Mouse (Mus musculus) right cerebral cortex, adult 2 months (tissue): ENCODE data around the gene Rasgrp4.
"Not testable (repeated sequence)": the region's sequence is repeated elsewhere in the genome, so short reads cannot be mapped to it uniquely, and the experiment has no call there.

Experiments used
- DNase-seq, 2 experiments: peaks; one replicate each; pipeline ENCODE4 v3.0.0; 2021 to 2022; ENCODE audit warnings: low spot score in 2 of 2

Gene Rasgrp4

DNA sequence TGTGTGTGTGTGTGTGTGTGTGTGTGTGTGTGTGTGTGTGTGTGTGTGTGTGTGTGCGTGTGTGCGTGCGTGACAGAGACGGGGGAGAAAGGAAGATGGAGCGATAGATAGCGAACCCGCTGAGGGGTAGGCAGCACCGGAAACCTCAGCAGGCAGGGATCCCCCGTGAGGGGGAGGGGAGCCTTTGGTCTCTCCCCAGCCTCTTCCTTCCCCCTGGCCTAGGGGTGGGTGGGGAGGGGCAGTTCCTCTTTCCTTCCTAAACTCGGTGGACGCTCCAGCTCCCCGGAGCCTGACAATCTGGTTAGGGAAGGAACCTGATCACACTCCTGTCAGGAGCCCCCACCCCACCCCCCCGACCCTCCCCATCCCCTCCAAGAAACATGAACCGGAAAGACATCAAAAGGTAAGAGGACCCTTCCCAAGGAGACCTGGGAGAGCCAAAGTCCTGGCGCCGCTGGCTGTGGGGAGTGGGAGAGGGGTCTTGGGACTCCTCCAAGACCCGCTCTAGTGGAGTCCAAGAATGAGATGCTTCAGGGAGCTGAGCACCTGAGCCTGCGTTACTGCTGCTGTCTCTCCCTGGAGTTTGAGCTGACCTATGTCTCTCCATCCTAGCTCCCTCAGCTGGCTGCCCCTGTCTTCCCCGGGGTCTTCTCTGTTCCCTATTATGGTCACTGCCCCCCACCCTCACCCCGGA, at the start of gene Rasgrp4:
Rasgrp4 (plus strand) TSS at position 159 of the 694 bp plus-strand sequence.
- no peak for DNase-seq

DNA sequence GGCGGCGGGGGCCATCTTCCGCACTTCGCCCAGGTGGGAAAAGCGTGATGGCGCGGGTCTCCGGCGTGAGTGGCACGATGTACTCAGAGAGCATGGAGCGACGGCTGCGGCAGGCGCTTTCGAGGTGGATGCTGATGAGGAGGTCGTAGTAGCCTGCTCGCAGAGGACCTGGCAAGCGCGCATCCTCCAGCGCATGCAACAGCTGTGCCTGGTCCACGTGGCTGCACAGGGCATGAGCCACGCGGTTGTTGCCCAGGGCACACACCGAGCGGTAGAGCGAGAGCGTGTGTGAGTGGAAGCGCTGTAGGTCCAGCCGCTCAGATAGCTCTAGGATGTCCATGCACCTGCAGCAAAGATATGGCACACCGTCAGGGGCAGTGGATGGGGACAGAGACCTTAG, 48.7 kb upstream of the Rasgrp4 start:
- no peak for DNase-seq

DNA sequence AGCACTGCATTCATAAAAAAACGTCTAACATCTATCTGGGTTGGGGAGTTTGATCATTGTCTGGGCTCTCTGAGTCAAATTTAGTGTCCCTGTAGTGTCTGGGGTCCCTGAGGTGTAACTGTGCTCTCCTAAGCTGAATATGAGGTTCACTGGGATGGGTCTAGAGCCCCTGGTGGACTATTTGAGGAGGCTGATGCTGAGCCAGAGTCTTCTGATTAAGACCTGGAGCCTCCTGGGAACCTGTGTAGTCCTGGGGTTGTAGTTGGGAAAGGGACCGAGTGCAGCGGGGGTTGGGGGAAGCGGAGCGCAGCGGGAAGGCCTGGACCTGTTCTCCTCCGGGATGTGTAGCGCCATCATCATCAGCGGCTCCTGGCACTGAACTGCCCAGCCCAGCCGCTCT, 47.7 kb upstream of the Rasgrp4 start:
- no peak for DNase-seq

DNA sequence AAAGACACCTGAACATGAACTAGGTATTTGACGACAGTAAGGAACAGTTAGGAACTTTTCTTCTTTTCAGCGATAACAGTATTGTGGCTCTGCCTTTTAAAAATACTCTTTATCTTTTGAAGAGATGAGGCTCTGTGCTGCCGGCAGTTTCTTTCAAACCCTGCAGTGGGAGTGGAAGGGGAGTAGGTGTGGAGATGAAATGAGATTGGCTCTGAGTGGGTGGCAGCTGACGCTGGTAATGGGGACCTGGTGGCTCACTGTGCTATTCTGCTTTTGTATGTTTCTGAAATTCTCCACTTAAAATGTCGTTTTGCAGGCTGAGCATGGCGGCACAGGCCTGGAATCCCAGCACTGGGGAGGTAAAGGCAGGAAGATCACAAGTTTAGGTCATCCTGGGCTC, 45.8 kb upstream of the Rasgrp4 start:
- peak; percentile 73 for DNase-seq

DNA sequence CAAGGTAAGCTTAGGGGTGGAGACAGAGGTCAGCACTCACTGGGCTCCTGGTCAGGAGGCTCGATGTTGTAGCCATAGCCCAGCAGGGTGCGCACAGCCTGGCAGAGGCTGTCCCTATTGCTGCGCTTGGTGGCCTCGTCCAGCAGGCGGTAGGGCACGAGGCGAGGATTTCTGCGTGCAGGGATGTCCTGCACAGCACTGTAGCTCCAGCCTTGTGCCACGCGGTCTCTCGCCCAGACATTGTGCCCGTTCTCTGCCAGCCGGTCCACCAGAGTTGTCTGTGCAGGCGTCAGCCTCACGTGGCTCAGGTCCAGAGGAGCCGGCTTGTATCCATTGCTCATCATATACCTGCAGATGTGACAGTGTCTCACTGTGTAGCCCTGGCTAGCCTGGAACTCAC, 37.5 kb upstream of the Rasgrp4 start:
- DNase-seq = no peak

DNA sequence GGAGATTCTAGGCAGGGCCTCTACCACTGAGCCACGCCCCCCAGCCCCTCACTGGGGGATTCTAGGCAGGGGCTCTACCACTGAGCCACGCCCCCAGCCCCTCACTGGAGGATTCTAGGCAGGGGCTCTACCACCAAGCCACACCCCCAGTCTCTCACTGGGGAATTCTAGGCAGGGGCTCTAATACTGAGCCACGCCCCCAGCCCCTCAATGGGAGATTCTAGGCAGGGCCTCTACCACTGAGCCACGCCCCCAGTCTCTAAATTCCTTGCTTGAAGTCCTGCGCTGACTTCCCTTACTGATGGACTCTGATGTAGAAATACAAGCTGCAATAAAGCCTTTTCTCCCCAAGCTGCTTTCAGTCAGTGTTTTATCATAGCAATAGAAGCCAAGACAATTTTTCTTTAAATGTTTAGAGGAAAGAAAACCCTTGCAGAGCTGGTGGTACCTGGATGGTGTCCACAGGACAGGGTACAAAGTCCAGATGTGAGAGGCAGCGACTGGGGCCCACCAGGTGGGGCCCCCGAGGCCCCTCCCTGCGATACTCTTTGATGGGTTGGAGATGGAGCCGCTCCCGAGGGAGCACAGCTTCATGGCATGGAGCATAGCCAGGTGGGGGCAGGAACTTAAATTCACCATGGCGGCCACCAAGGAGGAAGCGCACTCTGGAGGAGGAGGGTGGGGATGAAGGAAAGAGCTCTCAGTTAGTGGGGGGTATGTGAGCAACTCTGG, 33.2 kb upstream of the Rasgrp4 start:
- DNase-seq = no peak

DNA sequence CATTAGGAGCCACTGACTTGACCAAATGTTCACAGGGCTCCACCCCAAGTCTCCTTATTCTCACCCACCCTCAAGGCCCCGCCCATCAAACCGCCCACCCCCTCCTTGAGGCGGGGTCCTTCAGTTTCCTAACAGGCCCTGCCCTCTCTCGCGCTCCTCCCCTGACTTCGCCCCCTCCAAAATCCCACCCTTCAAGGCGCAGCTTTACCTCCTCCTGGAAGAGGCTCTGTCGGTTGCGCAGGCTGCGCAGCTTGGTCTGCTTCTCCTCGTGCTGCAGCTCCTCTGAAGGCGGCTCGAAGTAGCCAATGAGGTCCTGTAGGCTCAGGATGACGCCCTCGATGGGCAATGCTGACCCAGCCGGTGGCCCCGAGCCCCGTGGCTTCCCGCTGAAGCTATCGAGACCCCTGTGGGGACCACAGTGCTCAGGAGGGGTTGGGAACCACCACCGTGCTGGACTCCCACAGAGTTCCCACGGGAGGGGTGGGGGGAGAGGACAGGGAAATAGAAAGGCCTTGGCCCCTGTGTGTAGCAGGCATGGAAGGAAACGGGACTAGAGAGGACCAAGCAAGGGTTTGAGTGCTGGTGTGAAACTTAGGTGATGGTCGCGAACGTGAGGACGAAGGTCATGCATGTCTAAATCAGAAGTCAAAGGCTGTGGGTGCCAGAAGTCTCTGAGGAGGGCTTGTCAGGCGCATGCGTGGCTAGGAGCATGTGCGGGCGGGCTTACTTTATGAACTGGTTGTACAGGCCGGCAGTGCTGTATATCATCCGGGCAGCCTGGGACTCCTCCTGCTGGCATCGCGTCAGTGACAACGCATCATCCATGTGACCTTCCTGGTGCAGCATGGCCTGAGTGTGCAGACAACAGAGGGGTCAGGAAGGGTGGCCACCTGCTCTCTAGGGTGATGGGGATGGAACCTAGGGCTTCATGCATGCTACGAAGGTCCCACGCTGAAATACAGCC, 25.4 kb upstream of the Rasgrp4 start:
- DNase-seq = peak; percentile 23 to 26

DNA sequence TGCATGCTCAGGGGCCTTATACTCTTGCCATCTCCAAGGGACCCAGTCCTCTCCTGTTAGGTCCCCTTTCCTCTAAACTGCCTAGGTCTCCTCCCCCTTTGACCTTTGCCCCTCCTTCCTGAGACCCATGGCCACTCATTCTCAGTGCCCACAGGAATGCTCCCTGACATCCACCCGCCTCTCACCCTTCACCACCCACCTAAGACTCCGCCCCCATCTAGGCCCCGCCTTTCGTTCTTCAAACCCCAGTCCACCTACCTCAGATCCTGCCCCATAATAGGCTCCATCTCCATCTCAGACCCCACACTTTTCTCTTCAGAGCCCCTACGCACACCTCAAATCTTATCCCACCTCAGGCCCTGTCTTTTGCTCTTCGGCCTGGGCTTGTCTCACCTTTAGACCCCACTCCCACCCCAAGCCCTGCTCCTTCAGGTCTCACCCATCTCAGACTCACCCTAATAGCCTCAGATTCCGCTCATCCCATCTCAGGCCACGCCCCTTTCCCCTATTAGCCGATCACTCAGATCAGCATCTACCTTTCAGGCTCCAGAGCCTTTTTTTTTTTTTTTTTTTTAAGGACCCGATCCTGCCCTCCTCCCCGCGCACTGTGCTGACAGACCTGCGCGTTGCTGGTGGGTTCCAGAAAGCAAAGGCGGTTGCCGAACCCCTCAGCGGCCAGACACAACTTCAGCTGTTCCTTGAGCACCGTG, 16.4 kb upstream of the Rasgrp4 start:
- no peak for DNase-seq

DNA sequence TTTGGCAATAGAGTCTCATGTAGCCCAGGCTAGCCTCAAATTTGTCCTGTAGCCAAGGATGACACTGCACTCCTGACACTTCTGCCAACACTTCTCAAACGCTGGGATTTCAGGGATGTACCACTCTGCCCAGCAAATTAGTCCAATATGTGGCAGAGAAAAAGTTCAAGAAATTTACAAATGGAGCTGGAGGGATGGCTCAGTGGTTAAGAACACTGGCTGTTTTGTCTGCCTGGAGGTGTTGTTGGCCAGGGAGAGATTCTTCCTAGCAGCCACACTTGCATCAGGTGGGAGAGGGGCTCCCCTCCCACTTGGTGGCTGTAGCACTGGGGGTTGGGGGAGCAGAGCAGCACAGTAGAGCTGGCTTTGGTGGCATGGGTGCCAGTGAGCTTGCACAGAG, 15.1 kb upstream of the Rasgrp4 start:
- DNase-seq = no peak

DNA sequence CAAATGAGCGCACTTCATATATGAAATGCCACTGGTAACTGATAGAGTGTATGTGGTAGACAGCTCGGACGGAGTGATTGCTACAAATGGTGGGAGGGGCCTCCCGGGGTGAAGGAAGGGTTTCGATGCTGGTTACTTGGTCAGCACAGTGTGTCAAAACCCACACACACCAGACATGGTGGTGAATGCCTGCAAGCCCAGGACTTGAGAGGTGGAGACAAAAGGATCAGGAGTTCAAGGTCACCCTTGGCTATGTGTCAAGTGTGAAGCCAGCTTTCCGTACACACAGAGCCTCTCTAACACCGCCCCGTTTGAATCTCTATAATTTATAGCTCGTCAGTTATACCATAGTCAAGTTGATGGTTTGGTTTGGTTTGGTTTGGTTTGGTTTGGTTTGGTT, 11.8 kb upstream of the Rasgrp4 start:
- no peak for DNase-seq

DNA sequence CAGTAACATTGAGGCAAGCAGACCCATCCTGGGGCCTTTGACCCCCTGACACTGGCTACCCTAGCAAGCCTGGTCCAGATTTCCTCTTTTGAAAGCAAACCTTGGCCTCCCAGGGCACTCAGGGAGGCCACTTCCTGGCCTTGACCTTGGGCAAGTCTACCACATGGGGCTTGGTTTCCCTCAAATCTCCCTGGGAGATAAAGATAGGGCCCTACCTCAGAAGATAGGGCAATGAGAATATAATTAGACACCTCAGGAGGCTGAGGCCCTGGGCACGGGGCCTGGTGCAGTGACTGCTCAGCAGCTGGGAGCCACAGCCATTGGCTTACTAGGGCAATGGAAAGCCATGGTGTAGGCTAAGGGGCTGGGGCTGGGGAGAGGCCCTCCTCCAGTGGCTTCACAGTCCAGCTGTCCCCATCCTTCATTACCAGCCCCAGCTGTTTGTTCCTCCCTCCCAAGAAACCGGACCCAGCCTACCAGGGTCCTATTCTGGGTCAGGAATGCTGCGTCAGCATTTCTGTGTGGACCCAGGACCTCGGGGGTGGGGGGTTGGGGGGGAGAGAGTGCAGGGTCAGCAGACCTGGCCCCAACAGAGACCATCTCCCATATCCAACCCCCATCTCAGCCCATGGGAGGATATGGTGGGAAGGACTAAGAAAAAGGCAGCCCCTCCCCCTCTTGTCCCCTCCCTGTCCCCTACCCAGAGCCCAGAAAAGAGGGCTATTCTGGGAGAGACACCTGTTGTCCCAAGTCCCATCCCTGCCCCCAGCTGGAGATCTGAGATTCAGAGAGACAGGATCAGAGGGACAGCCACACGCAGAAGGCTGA, 10.9 kb upstream of the Rasgrp4 start:
- DNase-seq = no peak

DNA sequence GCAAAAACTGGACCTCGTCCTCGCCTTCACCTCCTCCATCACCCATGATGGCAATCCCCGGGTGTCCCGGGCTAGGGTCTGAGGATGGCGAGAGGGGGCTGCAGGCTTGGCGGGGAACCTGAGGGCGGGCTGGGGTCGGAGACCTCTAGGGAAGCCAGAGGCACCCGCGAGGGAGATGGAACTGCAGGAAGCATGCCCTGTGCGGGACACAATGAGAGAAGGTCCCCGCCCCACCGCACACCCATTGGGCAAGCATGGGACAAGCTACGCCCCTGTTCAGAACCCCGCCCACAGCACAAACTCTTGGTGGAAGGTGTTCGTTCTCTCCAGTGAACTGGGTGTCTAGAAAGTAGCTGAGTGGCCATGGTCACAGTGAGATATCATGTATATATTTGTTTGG, 9.7 kb upstream of the Rasgrp4 start, which contains the start of gene Ryr1:
Ryr1 (minus strand) TSS at position 210 of the 400 bp plus-strand sequence.
- DNase-seq = no peak

DNA sequence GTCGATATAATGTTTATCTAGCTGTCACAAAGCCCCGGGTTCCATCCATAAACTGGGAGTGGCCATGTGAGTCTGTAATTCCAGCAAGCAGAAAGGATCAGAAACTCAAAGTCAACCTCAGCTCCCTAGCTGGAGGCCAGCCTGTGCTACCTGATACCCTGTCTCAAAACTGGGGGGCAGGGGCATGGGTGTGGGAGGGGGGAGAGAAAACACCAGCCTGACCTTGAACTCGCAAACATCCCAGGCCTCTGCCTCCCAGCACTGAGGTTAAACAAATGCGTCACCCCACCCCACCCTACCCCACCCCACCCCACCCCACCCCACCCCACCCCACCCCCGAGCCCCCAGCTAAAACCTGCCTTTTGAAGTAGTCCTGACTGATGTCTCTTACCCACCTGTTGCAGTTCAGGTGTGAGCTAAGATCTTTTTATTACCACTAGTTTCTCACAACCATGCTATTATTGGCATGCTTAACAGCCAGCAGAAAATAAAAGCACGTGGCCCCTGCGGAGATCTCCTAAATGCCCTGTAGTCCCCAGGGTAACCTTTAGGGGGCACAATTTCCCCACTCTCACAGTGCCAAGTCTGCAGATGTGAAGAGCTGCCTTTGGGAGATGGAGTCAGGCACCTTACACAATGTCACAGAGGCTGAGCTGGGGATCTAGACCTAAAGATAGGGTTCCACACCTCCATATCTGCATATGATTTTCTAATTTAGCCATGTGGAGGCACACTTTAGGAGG, 8.3 kb upstream of the Rasgrp4 start:
- peak; percentile 31 to 49 for DNase-seq

DNA sequence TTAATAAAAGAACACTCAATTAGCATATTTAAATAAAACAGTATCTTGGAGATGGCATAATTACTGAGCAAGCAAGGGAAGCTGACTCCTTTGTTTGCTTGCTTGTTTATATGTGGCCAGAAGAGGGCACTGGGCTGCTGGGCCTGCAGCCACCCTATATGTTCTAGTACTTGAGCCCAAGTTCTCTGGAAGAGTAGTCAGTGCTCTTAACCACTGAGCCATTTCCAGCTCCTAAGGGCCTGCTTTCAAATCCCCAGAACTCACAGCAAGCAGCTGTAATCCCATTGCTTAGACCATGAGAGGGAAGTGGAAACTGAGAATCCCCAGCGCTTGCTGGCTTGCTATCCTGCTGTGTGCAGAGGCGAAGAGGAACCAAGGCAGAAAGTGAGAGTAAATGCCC, 5.9 kb upstream of the Rasgrp4 start:
- no peak for DNase-seq

DNA sequence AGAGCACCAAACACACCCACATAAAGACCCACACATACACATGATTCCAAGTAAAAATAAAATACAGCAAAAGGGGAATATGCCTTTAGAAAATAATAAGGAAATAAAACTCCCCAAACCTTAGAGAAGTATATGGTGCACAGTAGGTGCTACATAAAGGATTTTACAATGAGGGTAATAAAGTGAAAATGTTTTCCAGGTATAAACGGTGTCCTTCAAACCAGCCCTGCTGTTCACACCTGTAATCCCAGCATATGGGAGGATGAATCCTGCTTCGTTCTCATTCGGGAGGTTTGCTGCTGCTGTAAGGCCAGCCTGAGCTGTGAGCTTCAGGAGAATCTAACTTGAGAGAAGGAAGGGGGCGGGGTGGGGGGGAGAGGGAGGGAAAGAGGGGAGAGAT, 421 bp upstream of the Rasgrp4 start:
- no peak for DNase-seq

DNA sequence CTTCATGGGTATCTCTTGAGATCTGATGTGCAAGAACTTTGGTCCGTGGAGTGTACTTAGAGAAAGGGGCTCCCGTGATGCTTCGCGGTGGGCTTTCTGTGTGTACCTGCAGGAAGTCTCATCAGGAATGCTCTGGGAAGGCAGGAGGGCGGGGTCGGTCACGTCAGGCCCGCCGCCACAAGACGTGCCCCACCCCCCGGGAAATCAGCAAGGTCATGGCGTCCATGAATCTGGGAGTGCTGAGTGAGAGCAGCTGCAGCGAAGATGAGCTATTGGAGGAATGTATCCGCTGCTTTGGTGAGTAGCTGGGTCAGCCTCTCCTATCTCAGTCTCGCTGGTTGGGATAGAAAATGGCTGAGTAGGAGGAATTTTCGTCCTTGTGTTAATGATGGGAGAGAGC, 2.8 kb downstream of the Rasgrp4 start:
- no peak for DNase-seq

DNA sequence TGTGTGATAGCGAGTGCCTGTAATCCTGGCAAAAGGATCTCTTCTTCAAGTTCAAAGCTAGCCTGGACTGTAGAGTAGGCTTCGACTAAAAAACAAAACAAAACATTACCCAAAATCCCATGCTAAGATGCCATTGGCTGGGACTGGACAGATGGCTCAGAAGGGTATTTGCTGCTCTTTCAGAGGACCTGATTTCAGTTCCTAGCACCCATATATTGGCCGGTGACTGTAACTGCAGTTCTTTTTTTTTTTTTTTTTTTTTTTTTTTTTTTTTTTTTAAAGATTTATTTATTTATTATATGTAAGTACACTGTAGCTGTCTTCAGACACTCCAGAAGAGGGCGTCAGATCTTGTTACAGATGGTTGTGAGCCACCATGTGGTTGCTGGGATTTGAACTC, 4.6 kb downstream of the Rasgrp4 start:
- DNase-seq = not testable (repeated sequence)

DNA sequence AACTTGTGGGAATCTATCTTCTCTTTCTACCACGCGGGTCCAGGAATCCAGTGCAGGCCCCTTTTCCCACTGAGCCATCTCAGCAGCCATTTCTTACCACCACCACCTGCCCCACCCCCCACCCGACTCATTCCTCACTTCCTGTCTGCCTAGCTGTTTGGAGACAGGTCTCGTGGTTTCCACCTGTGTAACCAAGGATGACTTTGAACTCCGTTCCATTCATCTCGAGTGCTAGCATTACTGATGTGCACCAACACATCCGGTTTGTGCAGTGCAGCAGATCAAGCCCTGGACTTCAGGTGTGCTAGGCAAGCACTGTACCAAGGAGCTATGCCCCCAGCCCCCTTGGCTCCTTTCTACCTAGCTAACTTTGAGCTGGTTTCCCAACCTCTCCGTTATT, 6.8 kb downstream of the Rasgrp4 start:
- no peak for DNase-seq

DNA sequence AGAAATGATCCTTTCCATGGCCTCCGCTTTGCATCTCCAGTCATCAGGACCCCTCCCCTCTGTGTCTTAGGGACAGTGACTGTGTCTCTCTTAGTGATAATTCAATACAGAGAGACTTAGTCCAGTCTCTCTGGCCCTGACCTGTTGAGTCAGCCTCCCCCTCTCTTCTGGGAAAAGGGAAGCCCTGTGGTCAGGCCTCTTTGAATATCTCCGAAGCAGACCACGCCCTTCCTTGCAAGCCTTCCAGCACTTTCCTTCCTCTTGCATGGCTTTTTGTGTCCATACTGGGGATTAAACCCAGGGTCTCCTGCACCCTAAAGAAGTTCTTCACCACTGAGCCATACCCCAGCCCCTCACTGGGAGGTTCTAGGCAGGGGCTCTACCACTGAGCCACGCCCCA, 9.4 kb downstream of the Rasgrp4 start:
- no peak for DNase-seq
